Mouse (Mus musculus): Measurements from ENCODE around the gene Fads1. TPM values are rescaled to one million over a fixed set of nuclear protein-coding genes. Genes with fewer than 3 reads are reported as not detected.

Fads1 gene
- total RNA-seq, 1 experiment from 2014 or later, result 5.1 TPM

DNA sequence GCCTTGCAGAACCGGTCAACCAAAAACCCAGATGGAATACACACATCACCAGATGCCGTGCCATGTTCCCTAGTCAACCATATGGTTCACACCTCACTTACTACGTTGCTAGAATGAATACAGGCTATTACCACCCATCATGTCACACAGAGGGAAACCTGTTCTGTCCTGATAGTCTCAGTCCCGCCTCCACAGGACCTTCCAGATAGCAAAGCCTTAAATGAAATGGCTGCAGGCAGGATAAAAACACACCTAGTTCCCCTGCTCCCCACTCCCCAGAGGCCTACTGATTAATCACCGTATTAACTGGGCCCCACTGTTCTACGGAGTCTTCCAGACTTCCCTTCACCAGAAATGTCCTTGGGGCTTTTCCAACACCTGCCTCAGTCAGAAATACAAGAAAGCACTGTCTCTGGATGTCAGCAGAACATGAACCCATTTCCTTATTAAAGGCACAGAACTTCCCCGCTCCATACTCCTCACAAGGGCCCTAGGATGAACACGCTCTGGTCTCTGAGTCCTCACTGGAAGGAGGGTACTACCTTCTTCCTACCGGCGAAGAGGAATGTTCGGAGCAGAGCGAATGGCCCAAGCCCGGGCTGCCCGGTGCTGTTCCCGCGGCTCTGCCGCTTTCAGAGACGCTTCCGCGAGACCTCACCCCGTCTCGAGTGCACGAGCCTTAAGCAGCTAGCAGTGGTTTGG lies 20.6 kb downstream of the Fads1 start:
- no peak; the same call in 1 of the 2 replicates for ATAC-seq (replicated peaks; ENCODE audit: insufficient number of reproducible peaks, low FRiP score, low TSS enrichment, poor library complexity, severe bottlenecking)

DNA sequence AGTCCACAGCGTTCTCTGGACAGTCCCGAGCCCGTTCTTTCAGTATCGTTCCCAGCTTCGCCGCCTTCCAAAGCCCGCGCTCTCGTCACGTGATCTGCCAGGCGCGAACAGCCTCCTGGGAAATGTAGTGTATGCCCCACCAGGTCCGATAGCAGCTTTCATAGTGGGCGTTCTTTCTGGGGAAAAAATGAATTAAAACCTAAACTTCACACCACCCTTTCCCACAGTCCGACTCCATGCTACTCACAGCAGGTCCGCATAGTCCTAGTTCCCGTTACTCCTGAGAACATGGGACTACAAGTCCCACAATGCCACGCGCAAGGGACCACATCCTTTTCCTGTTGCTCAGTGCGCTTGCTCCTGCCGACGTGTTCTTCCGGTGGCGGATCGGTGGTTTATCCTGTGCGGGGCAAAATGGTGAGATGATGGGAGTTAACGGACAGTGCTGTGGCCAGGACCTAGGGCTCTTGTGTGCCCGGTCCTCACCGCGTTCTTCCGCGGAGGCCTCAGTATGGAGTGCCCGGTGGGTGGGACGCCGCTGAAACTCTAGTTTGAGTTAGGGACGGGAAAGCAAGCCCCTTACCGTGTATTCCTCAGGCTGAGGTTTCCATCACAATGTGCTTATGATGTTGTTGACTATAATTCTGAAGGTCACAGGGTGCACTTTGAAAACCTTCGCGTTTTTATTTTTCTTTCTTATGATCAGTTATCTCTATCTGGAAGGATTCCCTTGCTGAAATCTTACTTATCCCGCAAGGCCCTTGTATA lies 21.3 kb downstream of the Fads1 start, which contains the start of the genes Tmem258 and Fen1:
Gene Tmem258 (plus strand): TSS at position 167 of the 768 bp plus-strand sequence.
Gene Fen1 (minus strand): TSS at position 322 of the 768 bp plus-strand sequence.
- peak; percentile 88 for ATAC-seq (replicated peaks; ENCODE audit: insufficient number of reproducible peaks, low FRiP score, low TSS enrichment, poor library complexity, severe bottlenecking)

DNA sequence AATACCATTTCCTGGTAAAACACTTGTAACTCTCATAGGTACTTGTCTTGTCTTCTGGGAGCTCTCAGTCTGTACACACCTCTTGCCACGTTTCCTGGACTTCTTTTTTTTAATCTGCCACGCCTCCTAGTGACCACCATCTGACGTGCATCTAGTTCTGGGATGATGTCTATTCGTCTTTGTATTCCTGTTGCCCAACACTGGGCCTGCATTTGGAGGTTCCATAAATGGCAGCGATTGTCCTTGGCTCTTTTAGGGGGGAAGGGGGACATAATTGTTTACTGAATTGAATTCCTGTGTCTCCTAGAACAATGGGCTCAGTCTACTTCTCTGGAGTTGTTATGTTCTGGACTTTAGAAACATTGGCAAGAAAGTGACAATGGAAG lies 21.9 kb downstream of the Fads1 start:
- ATAC-seq (replicated peaks; ENCODE audit: insufficient number of reproducible peaks, low FRiP score, low TSS enrichment, poor library complexity, severe bottlenecking), result no peak

DNA sequence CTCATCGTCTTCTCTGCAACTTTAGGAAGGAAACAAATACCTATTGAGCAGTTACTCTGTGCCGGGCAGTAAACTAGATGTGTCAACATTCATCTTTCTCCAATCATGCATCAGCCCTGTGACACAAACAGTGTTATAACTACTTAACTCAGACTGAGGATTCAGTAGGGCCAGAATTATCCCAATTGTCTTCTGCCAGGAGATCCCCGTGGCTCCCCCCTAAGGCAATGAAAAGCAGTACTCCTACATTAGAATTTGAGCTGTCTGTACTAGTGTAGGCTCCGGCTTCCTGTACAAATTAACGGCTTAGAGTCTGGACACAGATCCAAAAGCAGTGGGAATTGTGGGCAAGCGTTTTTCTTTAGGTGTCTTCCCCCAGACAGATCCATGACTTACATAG lies 22.4 kb downstream of the Fads1 start:
- ATAC-seq (replicated peaks; ENCODE audit: insufficient number of reproducible peaks, low FRiP score, low TSS enrichment, poor library complexity, severe bottlenecking), result no peak

DNA sequence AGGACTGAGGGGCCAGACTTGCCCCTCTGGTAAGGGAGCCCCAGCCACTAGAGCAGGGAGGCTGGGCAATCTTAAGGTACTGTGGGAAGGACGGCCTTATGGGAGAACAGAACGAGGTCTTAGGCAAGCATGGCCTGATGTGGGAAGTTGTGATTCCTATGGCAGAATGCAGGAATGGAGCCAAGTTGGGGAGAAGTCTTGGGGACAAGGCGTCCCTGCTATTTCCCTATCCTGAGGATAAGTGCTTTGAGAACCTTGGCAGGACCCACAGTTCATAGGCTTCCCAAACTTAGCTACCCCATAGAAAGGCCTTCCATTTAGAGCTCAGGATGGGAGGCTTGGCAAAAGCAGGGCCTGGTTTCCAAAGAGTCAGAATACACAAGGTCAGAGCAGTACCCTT lies 26.2 kb downstream of the Fads1 start:
- no peak for ATAC-seq (replicated peaks; ENCODE audit: insufficient number of reproducible peaks, low FRiP score, low TSS enrichment, poor library complexity, severe bottlenecking)

DNA sequence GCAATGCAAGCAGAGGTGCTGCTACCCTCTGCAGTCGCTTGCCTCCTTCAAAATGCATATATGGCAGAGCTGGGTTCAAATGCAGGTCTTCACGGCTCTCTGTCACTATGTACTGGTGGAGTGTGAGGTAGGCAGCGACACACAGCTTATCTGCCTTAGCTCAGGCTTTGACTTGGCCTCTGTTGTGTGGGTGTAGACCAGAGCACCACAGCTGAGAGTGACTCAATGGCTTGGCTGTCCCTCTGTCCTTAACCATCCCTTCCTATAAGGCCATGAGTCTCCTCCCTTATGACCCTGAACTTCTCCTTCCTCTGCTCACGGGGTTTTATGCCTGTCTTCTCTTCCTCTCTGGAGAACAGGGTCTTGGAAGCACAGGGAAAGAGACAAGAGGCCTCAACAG lies 28.2 kb downstream of the Fads1 start:
- no peak for ATAC-seq (replicated peaks; ENCODE audit: insufficient number of reproducible peaks, low FRiP score, low TSS enrichment, poor library complexity, severe bottlenecking)

DNA sequence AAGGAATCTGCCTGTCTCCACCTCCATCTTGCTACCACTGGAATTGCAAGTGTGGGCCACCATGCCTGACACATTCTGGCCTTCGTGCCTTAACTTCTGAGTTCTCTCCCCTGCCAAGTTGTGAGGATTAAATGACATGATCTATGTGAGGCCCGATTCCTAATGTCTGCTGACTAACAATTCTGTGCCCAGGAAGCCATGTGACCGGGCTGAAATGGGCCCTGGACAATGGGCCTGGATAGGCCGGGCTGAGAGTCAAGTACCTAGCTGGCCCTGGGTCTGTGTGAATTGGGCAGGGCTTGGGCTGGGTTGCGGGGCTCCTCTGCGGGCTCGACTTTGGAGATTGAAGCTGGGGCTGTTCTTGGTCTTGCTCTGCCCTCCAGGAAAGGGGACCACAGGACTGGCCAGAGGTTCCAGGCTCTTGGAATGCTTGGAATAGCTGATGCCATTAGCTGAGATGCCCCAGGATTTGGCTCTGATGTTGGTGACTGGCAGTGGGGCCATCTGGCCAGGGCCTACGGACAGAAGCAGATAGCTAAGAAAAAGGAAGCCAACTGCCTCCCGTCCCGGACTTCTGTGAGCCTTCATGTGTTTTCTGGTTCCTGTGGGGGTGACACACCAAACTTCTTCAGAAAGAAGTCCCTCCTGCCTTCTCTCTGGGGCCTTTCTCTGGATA lies 31.2 kb downstream of the Fads1 start:
- ATAC-seq (replicated peaks; ENCODE audit: insufficient number of reproducible peaks, low FRiP score, low TSS enrichment, poor library complexity, severe bottlenecking), result no peak

DNA sequence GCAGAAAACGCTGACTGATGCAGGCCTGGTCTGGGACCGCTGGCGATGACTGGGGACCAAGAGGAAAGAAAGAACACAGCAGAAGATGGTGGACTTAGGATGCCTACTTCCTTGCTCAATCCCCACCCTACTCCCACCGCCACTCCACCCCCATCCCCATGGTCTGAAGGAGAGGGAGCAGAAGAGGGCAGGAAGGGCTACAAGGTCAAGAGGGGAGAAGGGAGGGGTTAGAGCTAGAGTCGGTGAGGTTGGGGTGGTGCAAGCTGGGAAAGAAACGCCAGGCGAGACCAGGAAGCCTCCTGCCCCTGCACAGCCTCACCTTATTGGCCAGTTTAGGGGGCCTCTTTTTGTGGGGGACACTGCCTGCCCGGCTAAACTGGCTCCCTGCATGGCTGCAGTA lies 33.4 kb downstream of the Fads1 start:
- no peak for ATAC-seq (replicated peaks; ENCODE audit: insufficient number of reproducible peaks, low FRiP score, low TSS enrichment, poor library complexity, severe bottlenecking)

DNA sequence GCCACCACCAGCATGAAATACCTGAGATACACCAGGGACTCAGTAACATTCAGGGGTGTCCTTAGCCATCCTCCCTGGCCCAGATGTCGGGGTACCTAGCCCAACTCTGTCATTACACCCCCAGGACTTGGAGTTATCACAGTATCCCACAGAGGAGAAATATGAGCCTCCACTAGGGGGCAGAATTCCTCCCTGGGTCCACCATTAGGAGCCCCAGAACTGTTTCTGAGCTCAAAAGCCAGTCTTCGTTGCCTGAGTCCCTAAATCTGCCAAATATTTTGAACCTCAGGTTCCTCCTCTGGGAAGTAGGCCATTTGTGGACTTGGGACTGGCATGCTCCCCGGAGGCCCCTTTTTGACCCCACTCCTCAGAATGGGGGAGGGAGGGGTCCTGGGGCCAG lies 36.4 kb downstream of the Fads1 start:
- ATAC-seq (replicated peaks; ENCODE audit: insufficient number of reproducible peaks, low FRiP score, low TSS enrichment, poor library complexity, severe bottlenecking), result no peak

DNA sequence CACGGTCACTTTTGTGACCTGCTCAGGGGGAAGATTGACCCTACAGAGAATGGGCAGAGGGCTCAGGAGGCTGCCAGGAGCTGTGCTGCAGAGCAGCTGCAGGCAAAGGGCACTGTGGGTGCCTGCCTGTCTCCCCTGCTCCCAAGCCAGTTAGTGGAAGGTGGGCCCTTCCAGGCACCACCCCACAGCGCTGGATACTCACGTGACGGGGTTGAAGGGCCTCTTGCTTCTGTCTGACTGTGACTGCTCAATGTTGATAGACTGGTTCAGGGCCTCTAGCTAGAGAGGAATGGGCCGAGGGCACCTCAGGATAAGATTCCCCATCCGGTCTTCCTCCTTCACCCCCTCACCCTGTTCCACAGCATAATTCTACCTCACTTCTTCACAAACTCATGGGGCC lies 36.9 kb downstream of the Fads1 start:
- no peak for ATAC-seq (replicated peaks; ENCODE audit: insufficient number of reproducible peaks, low FRiP score, low TSS enrichment, poor library complexity, severe bottlenecking)

DNA sequence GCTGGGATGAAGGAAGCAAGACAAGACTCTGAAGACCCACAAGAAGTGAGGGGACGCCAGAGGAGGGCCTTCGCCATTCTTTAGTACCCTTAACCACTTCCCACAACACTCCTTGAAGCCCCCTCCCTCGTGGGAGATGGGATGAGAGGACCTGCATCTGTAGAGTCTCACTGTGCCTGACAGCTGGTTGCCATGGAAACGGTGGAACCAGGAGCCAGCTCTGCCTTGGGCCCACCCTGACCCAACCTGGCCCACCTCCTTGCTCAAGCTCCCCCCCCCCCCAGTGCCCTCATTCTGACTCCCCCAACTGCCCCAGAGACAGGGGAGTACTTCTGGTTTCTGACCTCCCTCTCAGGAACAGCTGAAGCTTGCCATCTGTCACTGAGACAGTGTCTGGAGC lies 38.9 kb downstream of the Fads1 start:
- ATAC-seq (replicated peaks; ENCODE audit: insufficient number of reproducible peaks, low FRiP score, low TSS enrichment, poor library complexity, severe bottlenecking), result no peak

DNA sequence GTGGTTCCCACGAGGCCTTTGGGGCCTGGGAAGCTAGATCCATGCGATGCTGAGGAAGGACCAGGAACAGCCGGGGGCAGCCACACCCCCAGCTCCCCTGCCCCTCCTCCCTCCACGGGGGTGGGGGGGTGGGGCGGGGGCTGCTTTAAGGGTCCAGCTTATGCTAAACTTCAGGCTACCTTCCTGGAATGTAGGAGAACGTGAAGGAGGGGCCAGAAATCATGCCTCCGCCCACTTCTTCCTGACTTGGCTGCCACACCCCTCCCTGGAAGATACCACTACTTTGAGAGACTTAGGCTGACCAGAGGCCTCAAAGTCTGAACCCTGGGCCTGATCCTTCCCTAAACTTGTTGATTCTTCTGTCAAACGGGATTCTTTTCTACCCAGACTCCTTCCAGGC lies 40.0 kb downstream of the Fads1 start:
- ATAC-seq (replicated peaks; ENCODE audit: insufficient number of reproducible peaks, low FRiP score, low TSS enrichment, poor library complexity, severe bottlenecking), result no peak

DNA sequence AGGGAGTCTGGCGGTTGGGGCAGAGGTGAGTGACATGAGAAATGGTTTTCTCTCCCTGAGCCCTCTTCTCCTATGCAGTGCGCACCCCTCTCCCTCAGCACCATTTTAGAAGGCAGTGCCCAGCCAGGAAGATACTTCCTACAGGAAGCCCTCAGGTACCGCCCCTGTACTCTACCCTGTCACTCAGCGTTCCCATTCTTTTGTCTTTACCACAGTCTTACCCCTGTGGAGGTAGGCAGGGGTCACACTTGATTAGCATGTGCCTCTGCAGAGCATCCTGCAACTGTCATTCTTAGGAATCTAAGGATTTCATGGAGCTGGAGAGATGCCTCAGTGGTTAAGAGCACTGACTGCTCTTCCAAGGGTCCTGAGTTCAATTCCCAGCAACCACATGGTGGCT lies 40.9 kb downstream of the Fads1 start:
- ATAC-seq (replicated peaks; ENCODE audit: insufficient number of reproducible peaks, low FRiP score, low TSS enrichment, poor library complexity, severe bottlenecking), result no peak

DNA sequence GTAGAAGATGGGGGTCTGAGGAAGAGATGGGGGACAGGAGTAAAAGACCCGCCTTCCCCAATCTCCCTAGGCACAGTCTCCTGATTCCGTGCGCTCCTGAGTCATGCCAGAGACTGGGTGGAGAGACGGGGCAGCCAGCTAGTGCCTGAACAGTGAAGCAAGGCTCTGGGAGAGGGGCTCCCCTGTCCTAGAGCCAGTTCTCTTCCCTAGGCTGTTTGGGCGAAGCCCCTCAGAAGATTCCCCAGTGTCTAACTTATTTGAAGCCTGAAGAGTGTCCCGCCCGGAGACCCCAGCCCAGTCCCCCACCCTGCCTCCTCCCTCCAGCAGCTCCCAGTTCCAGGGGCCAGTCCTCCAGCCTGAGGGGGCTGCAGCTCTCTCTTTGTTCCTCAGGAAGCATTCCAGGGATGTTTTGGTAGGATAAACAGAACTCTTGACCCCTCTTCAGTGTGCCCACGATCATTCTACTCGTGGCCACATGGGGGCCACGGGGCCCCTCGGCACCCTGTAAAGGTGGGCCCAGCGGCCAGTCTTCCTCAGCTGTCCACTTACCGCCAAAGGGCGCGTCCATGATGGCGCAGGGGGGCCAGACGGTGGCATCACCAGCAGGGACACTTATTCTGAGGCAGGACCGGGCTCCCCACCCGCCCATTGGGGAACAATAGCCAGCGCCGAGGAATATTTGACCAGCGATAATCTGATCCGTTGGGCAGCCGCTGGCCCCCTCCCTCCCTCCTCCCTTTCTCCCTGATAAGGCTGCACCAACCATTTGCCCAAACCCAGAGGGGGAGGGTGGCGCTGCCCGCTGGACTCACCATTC lies 42.2 kb downstream of the Fads1 start:
- ATAC-seq (replicated peaks; ENCODE audit: insufficient number of reproducible peaks, low FRiP score, low TSS enrichment, poor library complexity, severe bottlenecking), result no peak

DNA sequence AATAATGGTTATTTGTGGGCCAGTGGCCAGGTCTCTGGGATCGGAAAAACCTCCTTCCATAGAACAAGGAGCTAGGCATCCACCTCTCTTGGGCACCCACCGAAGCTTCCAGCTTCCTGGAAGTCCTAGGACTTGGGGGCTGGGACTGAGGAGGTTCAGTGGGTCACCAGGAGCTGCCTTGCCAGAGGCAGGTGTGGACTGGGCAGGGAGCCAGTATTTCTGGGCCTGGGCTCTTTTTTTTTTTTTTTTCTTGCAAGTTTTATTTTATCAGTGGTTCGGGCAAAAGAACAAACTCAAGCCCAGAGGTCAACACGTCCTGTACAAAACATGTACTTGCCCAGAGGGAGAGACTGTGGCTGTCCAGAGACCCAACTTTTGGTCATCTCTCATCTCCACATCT lies 43.1 kb downstream of the Fads1 start:
- ATAC-seq (replicated peaks; ENCODE audit: insufficient number of reproducible peaks, low FRiP score, low TSS enrichment, poor library complexity, severe bottlenecking), result no peak

DNA sequence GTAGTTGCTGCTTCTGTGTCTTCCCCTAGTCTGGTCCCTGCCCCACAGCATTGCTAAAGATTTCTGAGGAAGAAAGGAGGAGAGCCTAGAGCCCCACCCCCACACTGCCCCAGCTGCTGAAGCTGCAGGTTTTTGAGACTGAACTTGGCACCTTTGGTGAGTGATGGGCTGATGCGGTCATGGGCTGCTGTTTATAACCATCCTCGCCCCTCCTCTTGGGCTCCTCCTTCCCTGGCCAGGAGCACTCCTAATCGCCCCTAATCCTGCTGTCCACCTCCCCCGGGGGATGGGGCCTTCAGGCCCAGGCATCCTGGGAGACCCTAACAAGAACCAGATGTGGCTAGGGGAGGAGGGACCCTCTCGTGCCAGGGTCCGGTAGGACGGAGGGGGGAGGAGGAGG lies 48.3 kb downstream of the Fads1 start:
- no peak for ATAC-seq (replicated peaks; ENCODE audit: insufficient number of reproducible peaks, low FRiP score, low TSS enrichment, poor library complexity, severe bottlenecking)

DNA sequence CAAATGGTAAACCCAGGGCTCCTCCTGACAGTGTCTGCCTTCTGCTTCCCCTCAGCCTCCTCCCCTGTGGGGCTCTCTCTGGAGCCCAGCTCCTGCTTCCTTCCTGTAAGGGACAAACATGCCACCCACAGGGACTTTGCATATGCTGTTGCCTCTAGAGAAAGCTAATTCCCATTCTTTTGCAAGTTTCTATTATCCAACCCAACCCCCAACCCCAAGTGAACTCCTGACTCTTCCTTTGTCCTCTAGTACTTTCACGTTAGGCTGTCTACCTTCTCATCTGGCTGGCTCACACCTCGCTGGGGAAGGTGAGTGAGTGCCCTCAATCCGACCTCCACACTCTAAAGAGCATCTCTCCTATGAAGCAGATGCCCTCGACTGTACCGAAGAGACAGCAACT lies 49.2 kb downstream of the Fads1 start:
- no peak for ATAC-seq (replicated peaks; ENCODE audit: insufficient number of reproducible peaks, low FRiP score, low TSS enrichment, poor library complexity, severe bottlenecking)

DNA sequence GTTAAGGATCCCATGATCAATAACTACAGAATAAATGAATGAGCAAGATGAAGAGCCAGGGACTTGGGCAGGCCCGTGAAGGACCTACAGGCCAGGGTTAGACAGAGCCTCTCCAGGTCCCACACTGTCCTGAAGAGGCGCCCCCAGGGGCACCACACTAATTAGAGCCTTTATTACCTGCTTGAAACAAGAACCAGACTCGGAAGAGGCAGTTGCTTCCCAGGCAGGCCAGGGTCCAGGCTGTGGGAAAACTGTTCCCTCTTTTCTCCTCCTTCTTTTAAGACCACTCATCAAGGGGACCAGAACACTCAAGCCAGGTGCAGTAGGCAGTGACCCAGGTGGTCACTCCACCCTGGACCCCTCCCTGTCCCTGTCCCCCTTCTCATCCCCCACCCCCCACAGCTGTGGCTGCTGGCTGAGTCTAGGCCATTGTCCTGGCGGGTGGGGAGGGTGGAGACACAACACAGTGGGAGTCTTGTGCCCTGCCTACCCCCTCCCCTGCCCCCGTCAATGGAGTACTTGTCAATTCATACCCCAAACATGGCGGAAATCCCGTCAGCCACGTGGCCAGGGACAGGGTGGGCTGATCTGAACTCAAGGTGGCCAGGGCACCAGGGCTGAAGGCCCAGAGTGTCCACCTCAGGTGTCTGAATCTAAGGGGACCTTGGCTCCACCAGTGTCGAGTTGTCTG lies 49.8 kb downstream of the Fads1 start:
- ATAC-seq (replicated peaks; ENCODE audit: insufficient number of reproducible peaks, low FRiP score, low TSS enrichment, poor library complexity, severe bottlenecking), result no peak
